Mouse (Mus musculus): ENCODE data around the gene BC025920. TPM values are rescaled to one million over a fixed set of nuclear protein-coding genes. Genes with fewer than 3 reads are reported as not detected.
A peak's percentile ranks its signal among the peaks of the same experiment; 100 is the strongest.

BC025920 gene
- polyA plus RNA-seq, 1 experiment: 0.25 TPM

DNA sequence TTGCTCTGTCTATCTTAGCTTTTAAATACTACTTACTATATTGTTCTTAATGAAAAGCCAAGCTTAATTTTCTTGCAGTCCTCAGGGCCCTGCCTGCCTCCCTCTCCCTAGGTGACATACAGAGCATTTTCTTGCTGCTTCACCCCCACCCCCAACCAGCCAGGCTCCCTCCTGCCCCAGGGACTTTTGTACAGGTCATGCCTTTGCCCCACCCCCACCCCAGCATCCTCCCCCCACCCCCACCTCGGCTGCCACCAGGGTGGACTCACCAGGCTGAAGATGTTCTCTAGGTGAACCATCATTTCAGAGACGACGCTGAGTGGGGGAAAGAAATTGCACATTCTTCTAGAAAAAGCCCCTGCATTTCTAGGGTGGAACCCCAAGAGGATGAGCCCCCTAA lies 7.7 kb upstream of the BC025920 start:
- Histone ChIP-seq H3K27me3 (ENCODE audit: control insufficient read depth, insufficient read depth, insufficient read length) (no peaks in the 10 kb centered on the region), H3K4me3 (ENCODE audit: insufficient read depth, poor library complexity, severe bottlenecking) (no peak overlapping the region), H3ac (ENCODE audit: control insufficient read depth, insufficient read length, low read depth) (no peak overlapping the region), H3K79me2 (ENCODE audit: control insufficient read depth, insufficient read depth) (no peaks in the 10 kb centered on the region), H3K79me3 (ENCODE audit: low read depth) (no peaks in the 10 kb centered on the region), H3K36me3 (ENCODE audit: control insufficient read depth, insufficient read depth) (no peaks in the 10 kb centered on the region)
- no peak for TF ChIP-seq MYOG (IDR thresholded peaks at IDR 0.05; ENCODE audit: control insufficient read depth, extremely low read depth, insufficient read length)
- TF ChIP-seq CEBPB (IDR thresholded peaks at IDR 0.05; ENCODE audit: low read depth): no peak

DNA sequence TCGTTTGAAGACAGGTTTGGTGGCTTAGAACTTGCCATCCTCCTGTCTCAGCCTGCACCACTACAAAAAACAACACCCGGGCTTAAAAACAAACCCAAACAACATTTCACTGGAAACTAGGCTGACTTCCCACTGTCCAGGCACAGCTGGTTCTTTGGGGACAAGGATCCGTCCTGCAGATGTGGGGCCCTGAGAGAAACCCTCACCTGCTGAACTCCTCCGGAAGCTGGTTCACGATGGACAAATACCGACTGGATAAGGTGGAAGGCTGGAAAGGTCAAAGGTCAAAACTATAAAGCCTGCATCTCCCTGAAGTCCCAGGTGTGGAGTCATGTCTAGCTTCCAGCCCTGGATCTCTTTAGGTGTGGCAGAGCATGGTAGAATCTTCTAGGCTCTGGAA lies 7.2 kb upstream of the BC025920 start:
- no peak for TF ChIP-seq MYOD1 (IDR thresholded peaks at IDR 0.05; ENCODE audit: control insufficient read depth, insufficient read length, low read depth)
- no peak for TF ChIP-seq USF1 (IDR thresholded peaks at IDR 0.05; ENCODE audit: low read depth)
- TF ChIP-seq CEBPB (IDR thresholded peaks at IDR 0.05; ENCODE audit: low read depth): no peak
- TF ChIP-seq CTCF (IDR thresholded peaks at IDR 0.05; ENCODE audit: control insufficient read depth, insufficient read depth, insufficient read length): no peak
- no peak for TF ChIP-seq FOSL1 (IDR thresholded peaks at IDR 0.05; ENCODE audit: insufficient read depth, low read length, poor library complexity, severe bottlenecking)
- no peak for TF ChIP-seq MAX (IDR thresholded peaks at IDR 0.05)
- no peak for TF ChIP-seq MYOG (IDR thresholded peaks at IDR 0.05; ENCODE audit: control insufficient read depth, extremely low read depth, insufficient read length)
- Histone ChIP-seq H3K79me2 (ENCODE audit: control insufficient read depth, insufficient read depth) (no peaks in the 10 kb centered on the region), H3K27me3 (ENCODE audit: control insufficient read depth, insufficient read depth, insufficient read length) (no peaks in the 10 kb centered on the region), H3K79me3 (ENCODE audit: low read depth) (no peaks in the 10 kb centered on the region), H3K36me3 (ENCODE audit: control insufficient read depth, insufficient read depth) (no peaks in the 10 kb centered on the region), H3ac (ENCODE audit: control insufficient read depth, insufficient read length, low read depth) (no peak overlapping the region), H3K4me3 (ENCODE audit: insufficient read depth, poor library complexity, severe bottlenecking) (no peak overlapping the region)

DNA sequence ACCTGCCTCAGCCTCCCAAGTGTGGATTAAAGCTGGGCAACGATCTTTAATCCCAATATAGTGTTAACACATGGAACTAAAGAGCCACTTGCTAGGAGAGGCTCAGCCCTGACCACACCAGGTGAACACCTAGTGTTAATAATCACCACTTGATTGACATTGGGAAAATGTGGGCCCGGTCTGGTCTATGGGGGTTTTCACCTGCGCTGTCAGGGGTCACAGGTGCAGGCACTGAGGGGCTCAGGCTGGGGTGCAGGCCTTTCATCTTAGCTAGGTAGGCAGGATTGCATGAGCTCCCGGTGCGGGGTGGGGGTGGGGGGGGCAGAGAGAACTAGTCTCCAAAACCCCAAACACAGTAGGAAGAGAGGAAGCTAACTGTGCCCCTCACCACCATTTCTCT lies 6.4 kb upstream of the BC025920 start:
- Histone ChIP-seq H3K4me3 (ENCODE audit: insufficient read depth, poor library complexity, severe bottlenecking) (no peak overlapping the region), H3K36me3 (ENCODE audit: control insufficient read depth, insufficient read depth) (no peaks in the 10 kb centered on the region), H3K79me3 (ENCODE audit: low read depth) (no peaks in the 10 kb centered on the region), H3K79me2 (ENCODE audit: control insufficient read depth, insufficient read depth) (no peaks in the 10 kb centered on the region), H3ac (ENCODE audit: control insufficient read depth, insufficient read length, low read depth) (no peak overlapping the region), H3K27me3 (ENCODE audit: control insufficient read depth, insufficient read depth, insufficient read length) (no peaks in the 10 kb centered on the region)
- no peak for TF ChIP-seq MAX (IDR thresholded peaks at IDR 0.05)
- no peak for TF ChIP-seq FOSL1 (IDR thresholded peaks at IDR 0.05; ENCODE audit: insufficient read depth, low read length, poor library complexity, severe bottlenecking)
- no peak for TF ChIP-seq MYOD1 (IDR thresholded peaks at IDR 0.05; ENCODE audit: control insufficient read depth, insufficient read length, low read depth)
- TF ChIP-seq USF1 (IDR thresholded peaks at IDR 0.05; ENCODE audit: low read depth): no peak
- TF ChIP-seq CEBPB (IDR thresholded peaks at IDR 0.05; ENCODE audit: low read depth): no peak
- TF ChIP-seq CTCF (IDR thresholded peaks at IDR 0.05; ENCODE audit: control insufficient read depth, insufficient read depth, insufficient read length): no peak
- no peak for TF ChIP-seq MYOG (IDR thresholded peaks at IDR 0.05; ENCODE audit: control insufficient read depth, extremely low read depth, insufficient read length)

GRCm38 (mm10) chr10:81600096-81600495 lies 6.0 kb upstream of the BC025920 start:
- no peak overlapping the region for H3K4me3 ChIP-seq (ENCODE audit: insufficient read depth, poor library complexity, severe bottlenecking)
- H3K36me3 ChIP-seq (ENCODE audit: control insufficient read depth, insufficient read depth): no peaks in the 10 kb centered on the region
- no peaks in the 10 kb centered on the region for H3K79me2 ChIP-seq (ENCODE audit: control insufficient read depth, insufficient read depth)
- no peaks in the 10 kb centered on the region for H3K79me3 ChIP-seq (ENCODE audit: low read depth)
- no peak overlapping the region for H3ac ChIP-seq (ENCODE audit: control insufficient read depth, insufficient read length, low read depth)
- H3K27me3 ChIP-seq (ENCODE audit: control insufficient read depth, insufficient read depth, insufficient read length): no peaks in the 10 kb centered on the region
- TF ChIP-seq CTCF (IDR thresholded peaks at IDR 0.05; ENCODE audit: control insufficient read depth, insufficient read depth, insufficient read length) (no peak), CEBPB (IDR thresholded peaks at IDR 0.05; ENCODE audit: low read depth) (no peak), MYOD1 (IDR thresholded peaks at IDR 0.05; ENCODE audit: control insufficient read depth, insufficient read length, low read depth) (no peak), FOSL1 (IDR thresholded peaks at IDR 0.05; ENCODE audit: insufficient read depth, low read length, poor library complexity, severe bottlenecking) (no peak), MAX (IDR thresholded peaks at IDR 0.05) (no peak), USF1 (IDR thresholded peaks at IDR 0.05; ENCODE audit: low read depth) (no peak), MYOG (IDR thresholded peaks at IDR 0.05; ENCODE audit: control insufficient read depth, extremely low read depth, insufficient read length) (no peak)

DNA sequence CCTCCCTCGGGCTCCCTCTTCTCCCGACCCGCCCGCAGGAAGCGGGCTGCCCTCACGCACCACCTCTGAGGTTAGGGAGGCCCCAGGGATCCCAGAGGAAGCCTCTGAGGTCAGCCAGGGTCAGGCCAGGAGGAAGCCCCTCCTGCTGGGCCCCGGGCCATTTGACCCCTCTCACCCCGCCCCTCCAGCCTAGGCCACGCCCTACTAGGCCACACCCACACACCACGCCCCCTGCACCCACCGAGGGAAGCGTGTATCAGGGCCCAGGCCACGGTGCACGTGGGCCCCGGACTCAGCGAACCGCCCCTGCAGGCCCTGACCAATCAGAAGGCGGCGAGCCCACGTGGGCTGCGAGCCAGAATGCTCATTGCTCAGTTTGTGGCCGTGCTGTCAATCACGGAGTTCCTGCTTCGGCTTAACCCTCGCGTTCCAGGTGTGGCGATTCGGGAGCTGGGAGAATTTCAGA lies 5.3 kb upstream of the BC025920 start, which contains the start of gene Tle6:
Gene Tle6, minus strand, starts transcription at position 336 of the 466 bp plus-strand sequence.
- Histone ChIP-seq H3K79me2 (ENCODE audit: control insufficient read depth, insufficient read depth) (no peaks in the 10 kb centered on the region), H3K27me3 (ENCODE audit: control insufficient read depth, insufficient read depth, insufficient read length) (no peaks in the 10 kb centered on the region), H3K36me3 (ENCODE audit: control insufficient read depth, insufficient read depth) (no peaks in the 10 kb centered on the region), H3K79me3 (ENCODE audit: low read depth) (no peaks in the 10 kb centered on the region), H3K4me3 (ENCODE audit: insufficient read depth, poor library complexity, severe bottlenecking) (no peak within 1 kb of the TSS), H3ac (ENCODE audit: control insufficient read depth, insufficient read length, low read depth) (no peak within 1 kb of the TSS)
- TF ChIP-seq MAX (IDR thresholded peaks at IDR 0.05) (no peak), USF1 (IDR thresholded peaks at IDR 0.05; ENCODE audit: low read depth) (peak; percentile 79)

DNA sequence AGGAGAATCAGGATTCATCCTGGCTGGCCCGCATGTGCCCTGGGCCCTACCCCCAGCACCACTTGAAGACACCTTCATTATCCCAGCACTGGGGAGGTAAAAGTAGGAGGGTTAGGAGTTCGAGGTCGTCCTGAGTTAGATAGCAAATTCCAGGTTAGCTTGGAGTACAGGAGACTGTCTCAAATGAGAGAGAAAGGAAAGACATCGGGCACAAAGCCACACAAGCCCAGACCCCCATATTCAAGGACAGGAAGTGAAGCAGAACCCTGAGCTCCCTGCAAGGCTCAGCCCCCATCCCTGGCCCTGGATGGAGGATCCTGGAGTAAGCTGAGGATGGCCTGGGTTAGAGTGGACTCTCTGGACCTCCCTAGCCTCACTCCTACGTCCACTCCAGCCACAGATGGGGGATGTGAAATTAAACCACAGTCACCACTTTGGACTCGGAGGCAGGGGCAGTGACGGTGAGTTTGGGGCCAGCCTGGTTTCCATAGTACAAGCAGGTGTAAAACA lies 4.6 kb upstream of the BC025920 start:
- no peaks in the 10 kb centered on the region for H3K79me2 ChIP-seq (ENCODE audit: control insufficient read depth, insufficient read depth)
- no peak overlapping the region for H3ac ChIP-seq (ENCODE audit: control insufficient read depth, insufficient read length, low read depth)
- H3K4me3 ChIP-seq (ENCODE audit: insufficient read depth, poor library complexity, severe bottlenecking): no peak overlapping the region
- no peaks in the 10 kb centered on the region for H3K36me3 ChIP-seq (ENCODE audit: control insufficient read depth, insufficient read depth)
- H3K27me3 ChIP-seq (ENCODE audit: control insufficient read depth, insufficient read depth, insufficient read length): no peaks in the 10 kb centered on the region
- no peaks in the 10 kb centered on the region for H3K79me3 ChIP-seq (ENCODE audit: low read depth)
- TF ChIP-seq MAX (IDR thresholded peaks at IDR 0.05) (no peak), CTCF (IDR thresholded peaks at IDR 0.05; ENCODE audit: control insufficient read depth, insufficient read depth, insufficient read length) (no peak), MYOG (IDR thresholded peaks at IDR 0.05; ENCODE audit: control insufficient read depth, extremely low read depth, insufficient read length) (no peak)
